Mouse (Mus musculus) C2C12 (cell line): ENCODE measurements around the gene Mapkap1.

Source experiments
- CEBPB ChIP-seq: IDR thresholded peaks from one replicate; pipeline ENCODE4 v1.6.1; 2011; ENCODE audit warnings: low read depth, mild to moderate bottlenecking, control low read depth, moderate library complexity
- CTCF ChIP-seq: IDR thresholded peaks from one replicate; pipeline ENCODE4 v1.5.1; 2011; ENCODE audit not compliant: control insufficient read depth, insufficient read depth, insufficient read length

GRCm38 (mm10) chr2:34473775-34474174, 67.2 kb downstream of the Mapkap1 start:
- TF ChIP-seq CTCF (no peak), CEBPB (no peak)
